Mouse (Mus musculus): ENCODE measurements around the gene Ces2a.

DNA sequence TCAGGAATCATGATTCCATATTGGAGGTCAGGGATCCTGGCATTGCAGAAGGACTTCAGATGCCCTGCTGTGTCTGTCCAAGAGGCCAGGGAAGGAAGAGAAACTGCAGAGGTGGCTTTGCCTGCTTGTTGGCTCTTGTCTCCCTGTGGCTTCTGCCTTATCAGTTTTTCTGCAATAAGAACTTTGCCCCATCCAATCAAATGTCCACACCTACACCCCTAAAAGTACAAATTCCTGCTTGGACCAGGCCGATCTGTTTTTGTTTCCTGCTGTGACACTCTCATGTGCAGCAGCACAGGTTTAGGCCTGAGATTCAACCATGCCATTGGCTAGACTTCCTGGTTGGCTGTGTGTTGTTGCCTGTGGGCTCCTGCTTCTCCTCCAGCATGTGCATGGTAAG lies at the start of gene Ces2a:
- TF ChIP-seq GATA1 (IDR thresholded peaks at IDR 0.05; ENCODE audit: low read length), result no peak
- no peak for TF ChIP-seq TAL1 (IDR thresholded peaks at IDR 0.05; ENCODE audit: low read length)

Data from erythroblast, embryonic 14.5 days (primary cell).